Mouse (Mus musculus) cortical plate, adult 2 months (tissue): ENCODE results near the gene Ptprj. TPM values are rescaled to one million over a fixed set of nuclear protein-coding genes. Genes with fewer than 3 reads are reported as not detected.

Experiments
- H3K27ac ChIP-seq: fragments of 200-500 bp; 2 replicates; pipeline ENCODE4 v1.5.1; 2012; ENCODE audit warnings: low read length, control low read depth, inconsistent platforms; ENCODE audit not compliant: insufficient read depth
- H3K4me1 ChIP-seq: fragments of 200-500 bp; 2 replicates; pipeline ENCODE4 v1.6.1; 2011; ENCODE audit warnings: low read length; ENCODE audit not compliant: control insufficient read depth, insufficient read depth
- H3K4me3 ChIP-seq: fragments of 200-500 bp; 2 replicates; pipeline ENCODE4 v1.5.1; 2011; ENCODE audit warnings: mild to moderate bottlenecking, low read length, control low read depth; ENCODE audit not compliant: insufficient read depth
- CTCF ChIP-seq: fragments of 200-500 bp; IDR thresholded peaks from 2 replicates; pipeline ENCODE4 v1.5.1; 2011; ENCODE audit warnings: mild to moderate bottlenecking, control low read depth, low read length; ENCODE audit not compliant: insufficient read depth; ENCODE audit errors: extremely low read depth
- POLR2A ChIP-seq: fragments of 200-500 bp; IDR thresholded peaks from 2 replicates; pipeline ENCODE4 v1.6.1; 2011; ENCODE audit warnings: mild to moderate bottlenecking, low read length, control low read depth; ENCODE audit not compliant: insufficient read depth; ENCODE audit errors: extremely low read depth
- polyA plus RNA-seq: library from polyadenylated mRNA; depleted of rRNA; stranded (reverse); fragments of >200 nt; gene quantifications from 2 replicates; pipeline ENCODE4 v1.2.3, GENCODE M21; 2012

Gene Ptprj
- polyA plus RNA-seq, 1 experiment, result 36.9 TPM

- TF ChIP-seq CTCF (no peak), POLR2A (no peak)
- H3K27ac ChIP-seq, result no peak overlapping the region
- H3K4me1 ChIP-seq, result peaks cover 16% of the 10 kb centered on the region
- H3K4me3 ChIP-seq, result no peak overlapping the region
Measured at GRCm38 (mm10) chr2:90570871-90571270, 9.6 kb downstream of the Ptprj start.

GRCm38 (mm10) chr2:90570216-90570615, 10.2 kb downstream of the Ptprj start:
- TF ChIP-seq CTCF (no peak), POLR2A (no peak)
- Histone ChIP-seq H3K4me3 (no peak overlapping the region), H3K27ac (no peak overlapping the region), H3K4me1 (peaks cover 14% of the 10 kb centered on the region)

GRCm38 (mm10) chr2:90568961-90569481, 11.4 kb downstream of the Ptprj start:
- H3K27ac ChIP-seq, result no peak overlapping the region
- H3K4me3 ChIP-seq, result no peak overlapping the region
- TF ChIP-seq CTCF (no peak), POLR2A (no peak)
- H3K4me1 ChIP-seq, result peaks cover 14% of the 10 kb centered on the region

GRCm38 (mm10) chr2:90568091-90568490, 12.4 kb downstream of the Ptprj start:
- Histone ChIP-seq H3K4me1 (peaks cover 13% of the 10 kb centered on the region), H3K4me3 (no peak overlapping the region), H3K27ac (no peak overlapping the region)
- no peak for TF ChIP-seq CTCF
- TF ChIP-seq POLR2A, result no peak

- peaks cover 17% of the 10 kb centered on the region for H3K4me1 ChIP-seq
- TF ChIP-seq CTCF (no peak), POLR2A (no peak)
- no peak overlapping the region for H3K4me3 ChIP-seq
- H3K27ac ChIP-seq, result no peak overlapping the region
Measured at GRCm38 (mm10) chr2:90566773-90567528, 13.5 kb downstream of the Ptprj start.

GRCm38 (mm10) chr2:90566046-90566445, 14.4 kb downstream of the Ptprj start:
- peaks cover 23% of the 10 kb centered on the region for H3K4me1 ChIP-seq
- no peak overlapping the region for H3K4me3 ChIP-seq
- no peak for TF ChIP-seq CTCF
- TF ChIP-seq POLR2A, result no peak
- H3K27ac ChIP-seq, result no peak overlapping the region

GRCm38 (mm10) chr2:90565192-90565929, 15.1 kb downstream of the Ptprj start:
- H3K27ac ChIP-seq, result no peak overlapping the region
- peaks cover 26% of the 10 kb centered on the region for H3K4me1 ChIP-seq
- no peak overlapping the region for H3K4me3 ChIP-seq
- TF ChIP-seq CTCF, result no peak
- no peak for TF ChIP-seq POLR2A

GRCm38 (mm10) chr2:90564552-90564951, 15.9 kb downstream of the Ptprj start:
- Histone ChIP-seq H3K4me1 (peaks cover 26% of the 10 kb centered on the region), H3K4me3 (no peak overlapping the region), H3K27ac (no peak overlapping the region)
- no peak for TF ChIP-seq CTCF
- no peak for TF ChIP-seq POLR2A

- no peak overlapping the region for H3K27ac ChIP-seq
- H3K4me3 ChIP-seq, result no peak overlapping the region
- TF ChIP-seq POLR2A, result no peak
- H3K4me1 ChIP-seq, result peaks cover 24% of the 10 kb centered on the region; the same call in 1 of the 2 replicates
Measured at GRCm38 (mm10) chr2:90563171-90563570, 17.3 kb downstream of the Ptprj start.
